Mouse (Mus musculus): ENCODE data around the gene Atf6b.
A peak's percentile ranks its signal among the peaks of the same experiment; 100 is the strongest.

Gene Atf6b

GRCm38 (mm10) chr17:34646906-34647787 is at the start of gene Atf6b:
Gene Atf6b (plus strand): TSS chr17:34647146.
- peak; percentile 88 for DNase-seq (ENCODE audit: extremely low spot score, low spot score)

DNA sequence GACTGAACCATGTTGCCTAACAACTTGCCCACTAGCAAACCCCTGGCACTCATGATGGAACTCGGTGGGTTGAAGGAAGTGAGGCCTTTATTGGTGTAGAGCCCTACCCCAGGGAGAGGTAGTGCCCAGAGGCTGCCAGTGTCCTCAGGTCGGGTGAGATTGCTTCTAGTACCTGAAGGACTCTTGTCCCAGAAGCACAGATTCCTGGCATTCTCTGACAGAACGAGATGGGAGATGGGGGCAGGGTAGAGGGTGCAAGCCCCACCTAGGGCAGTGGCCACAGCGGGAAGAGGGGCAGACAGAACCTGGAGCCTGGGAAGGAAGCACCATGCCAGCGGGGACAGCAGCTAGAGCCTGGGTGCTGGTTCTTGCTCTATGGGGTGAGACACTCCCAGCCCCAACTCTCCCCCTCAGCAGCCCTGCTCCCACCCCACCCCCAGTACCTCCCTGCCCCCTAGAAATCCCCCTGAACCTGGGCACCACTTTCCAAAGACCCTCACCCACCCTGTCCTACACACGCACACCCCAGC is 49.3 kb upstream of the Atf6b start, which contains the start of gene Ager:
TSS of gene Ager (plus strand) at position 297 of the 530 bp plus-strand sequence.
- no peak for DNase-seq (ENCODE audit: extremely low spot score, low spot score)

DNA sequence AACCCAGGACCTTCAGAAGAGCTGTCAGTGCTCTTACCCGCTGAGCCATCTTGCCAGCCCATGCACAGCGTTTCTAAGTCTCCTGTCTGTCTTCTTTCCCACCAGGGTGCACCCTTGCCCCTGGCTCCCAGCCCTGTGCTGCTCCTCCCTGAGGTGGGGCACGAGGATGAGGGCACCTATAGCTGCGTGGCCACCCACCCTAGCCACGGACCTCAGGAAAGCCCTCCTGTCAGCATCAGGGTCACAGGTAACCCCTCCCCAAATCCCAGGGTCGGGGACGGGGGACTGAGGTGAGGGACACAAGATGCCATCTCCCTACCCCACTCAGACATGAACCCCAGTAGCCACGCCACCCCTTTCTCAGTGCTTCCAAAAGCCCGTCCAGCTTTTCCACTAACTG is 47.1 kb upstream of the Atf6b start:
- DNase-seq (ENCODE audit: extremely low spot score, low spot score): no peak

DNA sequence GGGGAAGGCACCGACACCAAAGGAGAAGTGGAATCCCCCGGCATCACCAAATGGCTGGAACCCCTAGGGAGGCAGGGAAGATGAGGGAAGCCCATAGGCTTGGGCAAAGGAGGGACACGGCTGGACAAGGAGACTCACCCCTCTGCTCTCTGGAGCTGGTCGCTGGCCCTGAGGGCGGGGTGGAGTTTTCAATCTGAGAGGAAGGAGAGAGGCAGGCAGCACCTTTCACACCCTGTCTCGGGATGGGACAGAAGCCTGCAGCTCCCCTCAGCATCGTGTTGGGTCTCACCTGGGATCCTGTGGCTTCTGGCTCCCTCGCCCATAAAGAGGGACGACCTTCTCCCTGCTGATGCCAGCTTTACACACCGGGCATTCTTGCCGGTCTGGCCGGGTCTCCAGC is 45.1 kb upstream of the Atf6b start:
- DNase-seq (ENCODE audit: extremely low spot score, low spot score): no peak

DNA sequence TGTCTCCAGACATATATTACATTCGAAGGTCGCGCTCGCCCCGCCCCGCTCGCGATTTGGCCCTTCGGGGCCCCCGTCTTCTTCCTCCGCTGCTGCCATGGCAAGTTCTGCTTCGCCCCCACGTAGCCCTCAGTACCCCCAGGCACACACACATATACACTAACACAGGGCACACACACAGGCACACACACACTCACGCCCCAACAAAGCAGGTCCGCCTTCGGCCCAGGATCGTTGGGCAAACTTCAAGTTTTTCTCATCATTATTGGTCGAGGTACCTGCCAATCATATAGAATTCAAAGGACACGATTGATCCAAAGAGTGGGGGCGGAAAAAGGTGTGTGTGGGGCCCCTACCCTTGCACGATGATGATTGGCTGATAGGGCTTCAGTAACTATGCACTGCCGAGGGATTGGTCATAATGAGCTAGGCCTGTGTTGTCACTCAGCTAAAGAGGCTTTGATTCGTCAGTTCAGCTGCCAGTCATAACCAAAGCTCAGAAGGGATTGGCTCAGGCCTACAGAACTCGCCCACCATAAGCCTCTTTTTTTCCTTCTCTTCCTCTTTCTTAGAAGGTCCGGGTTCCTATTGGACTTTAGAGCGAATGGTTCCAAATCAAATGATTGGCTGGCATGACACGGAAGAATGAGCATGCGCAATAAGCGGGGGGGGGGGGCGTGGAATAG is 43.4 kb upstream of the Atf6b start, which contains the start of gene Rnf5:
TSS of gene Rnf5 (minus strand) at position 316 of the 686 bp plus-strand sequence.
- DNase-seq (ENCODE audit: extremely low spot score, low spot score): peak; percentile 82

GRCm38 (mm10) chr17:34604061-34604508 is 42.9 kb upstream of the Atf6b start, which contains the start of gene Agpat1:
Gene Agpat1 (plus strand): TSS chr17:34604262.
- DNase-seq (ENCODE audit: extremely low spot score, low spot score): peak; percentile 100

GRCm38 (mm10) chr17:34604511-34605237 is 42.3 kb upstream of the Atf6b start:
- DNase-seq (ENCODE audit: extremely low spot score, low spot score): no peak

DNA sequence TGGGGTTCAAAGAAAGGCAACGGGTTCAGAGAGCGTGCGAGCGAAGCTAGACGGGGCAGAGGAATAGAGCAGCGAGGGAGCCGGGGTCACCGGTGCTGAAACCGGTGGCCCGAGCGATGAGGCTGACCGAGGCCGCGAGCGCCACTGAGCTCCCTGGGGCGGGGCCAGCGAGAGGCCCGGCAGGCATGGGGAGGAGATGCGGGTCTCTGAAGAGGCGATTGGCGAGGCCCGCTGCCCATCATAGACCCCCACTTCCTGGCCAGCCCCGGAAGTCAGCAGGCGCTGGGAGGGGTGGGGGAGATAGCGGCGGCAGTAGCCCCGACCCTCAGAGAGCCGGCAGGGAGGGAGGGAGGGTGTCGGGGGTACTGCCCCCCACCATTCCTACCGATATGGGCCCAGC is 41.3 kb upstream of the Atf6b start:
- DNase-seq (ENCODE audit: extremely low spot score, low spot score): peak; percentile 94

DNA sequence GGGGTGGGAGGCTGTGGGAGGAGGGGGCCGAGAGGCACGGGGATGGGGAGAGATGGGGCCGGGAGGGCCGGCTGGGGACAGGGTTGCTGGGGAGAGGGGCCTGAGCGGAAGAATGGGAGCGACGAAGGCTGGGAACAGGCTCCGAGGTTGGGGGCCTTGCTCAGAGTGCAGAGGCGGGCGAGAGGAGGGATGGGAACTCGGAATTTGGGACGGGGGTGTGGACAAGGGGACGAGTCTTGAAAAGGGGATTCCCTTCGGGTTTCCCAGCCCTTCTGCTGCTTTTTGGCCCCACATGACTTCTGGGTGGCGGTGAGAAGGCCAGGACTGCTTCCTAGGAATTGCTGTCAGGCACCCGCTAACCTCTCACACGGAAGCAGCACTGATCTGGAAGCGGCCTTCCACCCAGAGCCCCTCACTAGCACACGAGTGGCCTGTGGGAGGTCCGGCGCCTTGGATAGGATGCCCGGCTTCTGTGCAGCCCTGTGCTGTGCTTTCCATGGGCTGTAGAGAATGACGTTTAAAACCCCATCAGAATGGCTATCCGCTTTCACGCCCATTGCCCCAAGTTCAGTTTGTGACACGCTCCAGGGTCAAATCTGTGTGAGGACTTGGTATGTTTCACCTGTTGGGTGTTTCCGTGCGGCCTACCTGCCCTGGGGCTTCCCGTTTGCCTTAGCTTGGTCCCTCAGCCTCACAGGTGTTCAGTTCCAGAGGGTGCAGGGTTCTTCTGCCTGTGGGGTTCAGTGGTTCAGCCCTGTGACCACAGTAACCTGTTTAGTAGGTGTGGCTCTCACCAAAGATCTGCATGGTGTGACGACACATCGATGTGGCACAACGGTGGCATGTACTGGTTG is 40.5 kb upstream of the Atf6b start:
- no peak for DNase-seq (ENCODE audit: extremely low spot score, low spot score)

GRCm38 (mm10) chr17:34607997-34608396 is 38.9 kb upstream of the Atf6b start:
- no peak for DNase-seq (ENCODE audit: extremely low spot score, low spot score)

- no peak for DNase-seq (ENCODE audit: extremely low spot score, low spot score)
These were observed 35.9 kb upstream of the Atf6b start for GRCm38 (mm10) chr17:34611050-34611449.

DNA sequence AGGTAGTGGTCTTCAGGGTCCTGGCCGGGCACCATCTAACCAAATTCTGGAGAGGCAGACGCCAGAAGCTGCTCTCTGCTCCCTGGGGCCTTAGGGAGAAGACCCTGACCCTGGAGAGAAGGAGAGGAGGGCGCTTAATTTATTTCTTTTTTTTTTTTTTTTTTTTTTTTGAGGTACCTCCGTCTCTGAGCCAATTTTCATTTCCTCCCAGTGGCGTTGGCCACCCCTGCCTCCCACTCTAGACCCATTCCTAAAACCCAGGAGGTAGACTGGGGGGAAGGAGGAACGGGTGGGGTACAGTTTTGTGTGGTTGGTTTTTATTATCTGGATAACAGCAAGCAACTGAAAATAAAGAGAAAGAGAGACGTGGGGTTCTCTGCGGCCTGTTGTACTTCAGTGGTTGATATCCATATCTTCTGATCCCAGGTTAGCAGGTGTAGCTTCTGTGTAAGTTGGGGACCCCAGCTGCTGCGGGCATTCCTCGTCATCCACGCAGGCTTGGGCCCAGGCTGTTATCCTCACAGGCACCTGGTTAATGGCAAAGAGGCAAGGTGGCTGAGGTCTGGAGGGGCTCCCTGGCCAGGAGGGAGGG is 33.8 kb upstream of the Atf6b start:
- no peak for DNase-seq (ENCODE audit: extremely low spot score, low spot score)

DNA sequence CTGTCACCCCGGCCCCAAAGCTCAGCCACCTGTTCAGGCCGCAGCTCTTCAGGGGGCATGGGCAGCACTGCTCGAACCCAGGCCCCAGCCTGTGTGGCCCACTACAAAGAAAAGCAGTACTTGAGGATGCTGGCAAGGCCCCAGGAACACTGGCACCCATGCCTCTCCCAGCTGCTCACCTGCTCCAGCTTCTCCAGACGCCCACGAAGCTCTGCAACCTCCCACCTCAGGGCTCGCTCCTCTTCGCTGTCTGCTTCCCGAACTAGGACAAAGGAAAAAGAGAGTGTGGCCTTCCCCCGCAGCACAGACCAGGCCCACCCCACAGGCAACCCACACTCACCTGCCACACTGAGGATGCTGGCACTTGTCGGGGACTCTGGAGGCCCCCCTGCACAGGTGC is 33.1 kb upstream of the Atf6b start:
- no peak for DNase-seq (ENCODE audit: extremely low spot score, low spot score)

- DNase-seq (ENCODE audit: extremely low spot score, low spot score): no peak
These were observed 31.1 kb upstream of the Atf6b start, which contains the start of gene Egfl8 for GRCm38 (mm10) chr17:34615871-34616270. Gene Egfl8 (minus strand): TSS chr17:34615971.

- DNase-seq (ENCODE audit: extremely low spot score, low spot score): peak; percentile 62
These were observed 27.9 kb upstream of the Atf6b start for GRCm38 (mm10) chr17:34618999-34619398.

- no peak for DNase-seq (ENCODE audit: extremely low spot score, low spot score)
These were observed 25.9 kb upstream of the Atf6b start for GRCm38 (mm10) chr17:34621006-34621405.

GRCm38 (mm10) chr17:34623161-34623560 is 23.8 kb upstream of the Atf6b start:
- DNase-seq (ENCODE audit: extremely low spot score, low spot score): no peak

DNA sequence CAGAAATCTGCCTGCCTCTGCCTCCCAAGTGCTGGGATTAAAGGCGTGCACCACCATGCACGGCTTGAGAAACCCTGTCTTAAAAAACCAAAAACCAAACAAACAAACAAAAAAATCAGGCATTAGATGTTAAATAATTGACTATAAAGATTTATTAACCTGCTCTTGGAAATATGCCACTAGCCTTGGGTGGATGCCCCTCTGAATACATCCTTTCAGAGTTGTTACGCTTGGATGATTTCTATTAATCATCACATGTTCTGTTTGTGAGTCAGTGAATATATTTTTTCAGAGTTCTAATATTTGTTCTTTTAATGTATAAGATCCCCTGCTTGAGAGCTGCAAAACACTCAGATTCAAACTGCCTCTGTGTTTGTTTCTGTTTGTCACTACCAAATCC is 22.0 kb upstream of the Atf6b start:
- DNase-seq (ENCODE audit: extremely low spot score, low spot score): no peak

DNA sequence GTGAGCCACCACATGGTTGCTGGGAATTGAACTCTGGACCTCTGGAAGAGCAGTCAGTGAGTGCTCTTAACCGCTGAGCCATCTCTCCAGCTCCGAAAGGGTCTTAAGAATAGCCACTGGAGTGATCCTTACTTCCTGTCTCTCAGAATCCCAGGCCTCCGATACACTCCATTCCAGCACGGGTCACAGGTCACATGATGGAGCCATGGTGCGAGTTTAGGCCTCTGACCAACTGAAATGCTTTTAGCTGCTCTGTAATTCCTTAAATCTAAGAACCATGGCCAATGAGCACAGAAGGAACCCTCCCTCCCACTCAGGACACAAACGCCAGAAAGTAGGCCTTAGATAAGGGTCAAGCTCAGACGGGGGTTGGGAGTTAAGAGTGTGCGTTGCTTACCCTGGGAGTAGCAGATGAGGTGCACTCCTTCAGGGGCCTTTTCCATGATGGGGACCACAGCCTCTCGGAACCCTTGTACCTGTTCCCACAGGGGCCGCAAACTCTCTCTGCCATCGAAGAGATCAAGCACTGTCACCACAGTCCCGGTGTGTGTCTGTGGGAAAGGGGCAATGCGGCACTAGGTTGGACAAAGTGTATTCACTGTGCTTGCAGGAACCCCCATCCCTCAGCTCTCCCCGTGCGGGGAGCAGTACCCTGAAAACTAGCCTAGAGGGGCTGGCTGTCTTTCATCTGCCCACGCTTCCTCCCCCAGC is 20.7 kb upstream of the Atf6b start:
- no peak for DNase-seq (ENCODE audit: extremely low spot score, low spot score)

Data from neural tube, embryonic 10.5 days (tissue).